Mouse (Mus musculus) heart, postnatal 4 days (tissue): ENCODE results near the gene Srf. TPM values are rescaled to one million over a fixed set of nuclear protein-coding genes. Genes with fewer than 3 reads are reported as not detected.
A peak's percentile ranks its signal among the peaks of the same experiment; 100 is the strongest.
"Not testable (repeated sequence)": the region's sequence is repeated elsewhere in the genome, so short reads cannot be mapped to it uniquely, and the experiment has no call there.

Experiments
- DNase-seq: peaks from one replicate; pipeline ENCODE4 v3.0.0; 2021
- total RNA-seq, 2 experiments: library from RNA; stranded (reverse); gene quantifications; 2 replicates each; pipeline ENCODE4 v1.2.3; 2021

Gene Srf
- 100 to 1,000 TPM; 184 to 210 TPM for total RNA-seq

GRCm38 (mm10) chr17:46555673-46556583 lies at the start of gene Srf:
Gene Srf (minus strand): TSS chr17:46556175.
- peak; percentile 96 for DNase-seq

- DNase-seq: no peak
These were observed 49.2 kb upstream of the Srf start for GRCm38 (mm10) chr17:46605126-46605525.

- DNase-seq: no peak
These were observed 47.3 kb upstream of the Srf start for GRCm38 (mm10) chr17:46603229-46603628.

GRCm38 (mm10) chr17:46602212-46602611 lies 46.2 kb upstream of the Srf start:
- DNase-seq: peak; percentile 42

GRCm38 (mm10) chr17:46600569-46600968 lies 44.6 kb upstream of the Srf start:
- DNase-seq: no peak

GRCm38 (mm10) chr17:46598963-46599362 lies 43.0 kb upstream of the Srf start:
- no peak for DNase-seq

GRCm38 (mm10) chr17:46597956-46598355 lies 42.0 kb upstream of the Srf start:
- DNase-seq: no peak

- no peak for DNase-seq
These were observed 39.4 kb upstream of the Srf start for GRCm38 (mm10) chr17:46595336-46595735.

GRCm38 (mm10) chr17:46594606-46595005 lies 38.6 kb upstream of the Srf start:
- no peak for DNase-seq

- no peak for DNase-seq
These were observed 37.1 kb upstream of the Srf start for GRCm38 (mm10) chr17:46593124-46593523.

GRCm38 (mm10) chr17:46591406-46591805 lies 35.4 kb upstream of the Srf start:
- DNase-seq: peak; percentile 30

- DNase-seq: no peak
These were observed 34.5 kb upstream of the Srf start for GRCm38 (mm10) chr17:46590439-46590838.

- no peak for DNase-seq
These were observed 33.8 kb upstream of the Srf start for GRCm38 (mm10) chr17:46589635-46590314.

- no peak for DNase-seq
These were observed 32.9 kb upstream of the Srf start for GRCm38 (mm10) chr17:46588913-46589312.

GRCm38 (mm10) chr17:46588173-46588572 lies 32.2 kb upstream of the Srf start:
- DNase-seq: no peak

- no peak for DNase-seq
These were observed 30.4 kb upstream of the Srf start for GRCm38 (mm10) chr17:46586327-46586726.

- no peak for DNase-seq
These were observed 22.7 kb upstream of the Srf start for GRCm38 (mm10) chr17:46578650-46579049.

GRCm38 (mm10) chr17:46576070-46576469 lies 20.1 kb upstream of the Srf start:
- DNase-seq: no peak

GRCm38 (mm10) chr17:46574535-46574934 lies 18.6 kb upstream of the Srf start:
- DNase-seq: no peak

GRCm38 (mm10) chr17:46571005-46571404 lies 15.0 kb upstream of the Srf start:
- DNase-seq: no peak

GRCm38 (mm10) chr17:46559146-46559545 lies 3.2 kb upstream of the Srf start:
- no peak for DNase-seq

GRCm38 (mm10) chr17:46558151-46558550 lies 2.2 kb upstream of the Srf start:
- no peak for DNase-seq

- not testable (repeated sequence) for DNase-seq
These were observed 1.3 kb upstream of the Srf start for GRCm38 (mm10) chr17:46557321-46557720.

- peak; percentile 56 for DNase-seq
These were observed 590 bp upstream of the Srf start for GRCm38 (mm10) chr17:46556584-46556945.
